Mouse (Mus musculus) kidney, embryonic 14.5 days (tissue): ENCODE data around the gene Gpr162. TPM values are rescaled to one million over a fixed set of nuclear protein-coding genes. Genes with fewer than 3 reads are reported as not detected.
"Not testable (repeated sequence)": the region's sequence is repeated elsewhere in the genome, so short reads cannot be mapped to it uniquely, and the experiment has no call there.

Source experiments
- ATAC-seq: fragments of 200-750 bp; cut with Nextera tagmentation; 2 replicates; pipeline ENCODE4 v1.8.0; 2017; ENCODE audit warnings: moderate number of reproducible peaks, mild to moderate bottlenecking, moderate TSS enrichment, moderate library complexity; ENCODE audit not compliant: low FRiP score, low TSS enrichment
- H3K27ac ChIP-seq: fragments of 300-500 bp; sonication (generic); 2 replicates; pipeline ENCODE4 v1.5.1; 2014; ENCODE audit warnings: low read depth, mild to moderate bottlenecking, low read length, moderate library complexity, mixed read lengths
- H3K27me3 ChIP-seq: fragments of 300-500 bp; sonication (generic); 2 replicates; pipeline ENCODE4 v1.6.1; 2014; ENCODE audit warnings: mild to moderate bottlenecking, low read length; ENCODE audit not compliant: control insufficient read depth, insufficient read depth
- H3K36me3 ChIP-seq: fragments of 300-500 bp; sonication (generic); 2 replicates; pipeline ENCODE4 v1.6.1; 2014; ENCODE audit warnings: low read length, mixed read lengths; ENCODE audit not compliant: control insufficient read depth, insufficient read depth
- H3K4me1 ChIP-seq: fragments of 300-500 bp; sonication (generic); 2 replicates; pipeline ENCODE4 v1.6.1; 2014; ENCODE audit warnings: low read length, mixed read lengths; ENCODE audit not compliant: control insufficient read depth, insufficient read depth
- H3K4me2 ChIP-seq: fragments of 300-500 bp; sonication (generic); replicated peaks from 2 replicates; pipeline ENCODE4 v1.6.1; 2014; ENCODE audit warnings: low read depth, mild to moderate bottlenecking, low read length
- H3K4me3 ChIP-seq: fragments of 300-500 bp; sonication (generic); 2 replicates; pipeline ENCODE4 v1.5.1; 2014; ENCODE audit warnings: mild to moderate bottlenecking, low read length
- H3K9ac ChIP-seq: fragments of 300-500 bp; sonication (generic); 2 replicates; pipeline ENCODE4 v1.6.1; 2014; ENCODE audit warnings: low read depth, mild to moderate bottlenecking, low read length, moderate library complexity
- H3K9me3 ChIP-seq: fragments of 300-500 bp; sonication (generic); 2 replicates; pipeline ENCODE4 v1.6.1; 2016; ENCODE audit warnings: low read length; ENCODE audit not compliant: control insufficient read depth
- WGBS: fragments of 180-500 bp; shearing (Covaris S2); extraction: QIAGEN DNeasy Blood & Tissue Kit; methylation state at CpG from one replicate; pipeline ENCODE4 v1.1.7; 2014; 5-methylcytosine and 5-hydroxymethylcytosine counted together
- polyA plus RNA-seq: library from polyadenylated mRNA; unstranded; fragments of >200 nt; fragmentation: Nextera tagmentation; extraction: Ambion mirVana; gene quantifications from 2 replicates; pipeline ENCODE4 v1.2.1, GENCODE M21; 2014

Gene Gpr162
- polyA plus RNA-seq, 1 experiment from 2014 or later = 0.55 TPM

GRCm38 (mm10) chr6:124903580-124904151 is 39.9 kb upstream of the Gpr162 start:
- no peaks in the 10 kb centered on the region for H3K9me3 ChIP-seq
- peak overlapping the region; percentile 45 for H3K4me3 ChIP-seq
- 0% methylated on average over 23 of the region's 23 CpGs for WGBS

DNA sequence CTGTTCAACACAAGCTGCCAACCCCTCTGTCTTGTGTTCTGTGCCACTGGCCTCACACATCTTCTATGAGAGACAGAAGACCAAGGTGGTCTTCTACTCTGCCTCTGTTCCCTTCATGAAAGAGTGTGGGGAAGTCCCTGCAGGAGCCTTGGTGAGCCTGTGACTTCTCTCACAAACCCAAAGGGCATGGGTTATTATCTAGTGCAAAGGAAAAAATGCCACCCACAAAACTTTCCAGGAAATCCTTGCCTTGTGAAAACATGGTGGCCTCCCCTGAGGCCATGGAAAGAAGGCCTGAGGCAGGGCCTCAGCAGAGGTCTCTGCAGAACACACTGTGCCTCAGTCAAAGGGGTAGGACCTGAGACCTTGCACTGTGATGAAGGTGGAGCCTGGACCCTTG is 38.1 kb upstream of the Gpr162 start:
- Histone ChIP-seq H3K36me3 (no peaks in the 10 kb centered on the region), H3K9me3 (no peaks in the 10 kb centered on the region), H3K4me2 (no peak overlapping the region), H3K27me3 (no peaks in the 10 kb centered on the region), H3K4me3 (no peak overlapping the region), H3K9ac (no peak overlapping the region), H3K4me1 (peaks cover 11% of the 10 kb centered on the region), H3K27ac (no peak overlapping the region)
- no peak for ATAC-seq

More at GRCm38 (mm10) chr6:124903580-124904151, 39.9 kb upstream of the Gpr162 start:
- Histone ChIP-seq H3K4me2 (peak overlapping the region; percentile 72), H3K4me1 (peaks cover 11% of the 10 kb centered on the region), H3K27me3 (no peaks in the 10 kb centered on the region), H3K36me3 (no peaks in the 10 kb centered on the region), H3K27ac (peak overlapping the region; percentile 97), H3K9ac (peak overlapping the region; percentile 66)
- peak; percentile 86 for ATAC-seq

- Histone ChIP-seq H3K4me2 (no peak overlapping the region), H3K9me3 (no peaks in the 10 kb centered on the region), H3K36me3 (no peaks in the 10 kb centered on the region), H3K27me3 (no peaks in the 10 kb centered on the region), H3K27ac (no peak overlapping the region), H3K4me3 (no peak overlapping the region), H3K4me1 (peaks cover 11% of the 10 kb centered on the region), H3K9ac (no peak overlapping the region)
- WGBS = 63% methylated on average over 10 of the region's 10 CpGs
- ATAC-seq = no peak
Observed at GRCm38 (mm10) chr6:124900801-124901480, 37.2 kb upstream of the Gpr162 start.

DNA sequence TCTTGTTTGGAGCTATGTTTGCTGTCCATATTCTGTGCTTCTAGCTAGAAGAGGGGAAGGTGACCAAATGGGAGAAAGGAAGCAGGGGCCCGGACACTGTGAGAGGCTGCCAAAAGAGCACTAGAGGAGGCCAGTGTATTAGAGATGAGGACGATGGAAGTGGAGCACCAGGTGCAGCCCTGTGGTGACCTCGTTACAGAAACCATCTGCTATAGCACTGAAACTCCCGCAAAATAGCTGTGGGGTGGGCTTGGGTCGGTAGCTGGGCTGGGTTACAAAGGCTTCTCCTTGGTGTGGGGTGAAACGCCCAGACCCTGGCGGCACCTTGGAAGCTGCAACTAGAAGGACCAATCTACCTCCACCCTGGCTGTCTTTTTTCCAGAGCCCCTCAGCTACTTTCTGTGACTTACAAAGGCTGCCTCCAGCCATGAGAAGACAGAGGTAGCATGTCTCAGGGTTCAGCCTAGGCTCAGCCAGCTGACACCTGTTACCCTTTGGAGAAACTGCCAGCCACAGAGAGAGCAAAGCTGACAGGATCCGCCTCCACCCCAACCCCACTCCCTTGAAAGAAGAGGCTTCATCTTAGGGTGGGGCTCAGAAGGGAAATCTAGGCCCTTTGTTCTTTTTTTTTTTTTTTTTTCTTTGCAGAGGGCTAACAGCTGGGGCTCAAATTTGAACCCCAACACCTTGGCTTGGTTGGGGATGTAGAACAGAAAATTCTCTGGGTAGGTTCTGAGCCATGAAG is 36.4 kb upstream of the Gpr162 start:
- H3K4me3 ChIP-seq = no peak overlapping the region
- peaks cover 8% of the 10 kb centered on the region for H3K4me1 ChIP-seq
- no peak overlapping the region for H3K9ac ChIP-seq
- H3K36me3 ChIP-seq = no peaks in the 10 kb centered on the region
- H3K4me2 ChIP-seq = no peak overlapping the region
- no peaks in the 10 kb centered on the region for H3K27me3 ChIP-seq
- H3K9me3 ChIP-seq = no peaks in the 10 kb centered on the region
- 62% methylated on average over 8 of the region's 8 CpGs for WGBS
- ATAC-seq = no peak
- H3K27ac ChIP-seq = no peak overlapping the region

DNA sequence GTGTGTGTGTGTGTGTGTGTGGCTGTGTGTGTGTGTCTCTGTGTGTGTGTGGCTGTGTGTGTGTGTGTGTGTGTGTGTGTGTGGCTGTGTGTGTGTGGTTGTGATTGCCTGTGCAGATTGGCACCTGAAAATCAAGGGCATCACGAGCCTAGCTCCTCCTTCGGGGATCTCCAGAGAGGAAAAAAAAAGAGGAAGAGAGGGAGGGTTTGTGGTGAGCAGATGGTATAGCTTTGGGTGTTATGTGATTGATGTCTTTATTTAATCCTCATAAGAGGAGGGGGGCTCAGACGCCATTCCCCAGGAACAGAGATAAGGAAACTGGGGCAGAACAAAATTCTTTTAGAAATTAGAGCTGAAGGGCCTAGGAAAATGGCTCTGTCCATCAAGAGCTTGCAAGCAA is 34.6 kb upstream of the Gpr162 start:
- no peak overlapping the region for H3K4me2 ChIP-seq
- H3K27ac ChIP-seq = no peak overlapping the region
- H3K9me3 ChIP-seq = no peaks in the 10 kb centered on the region
- H3K4me1 ChIP-seq = no peaks in the 10 kb centered on the region
- ATAC-seq = no peak
- H3K27me3 ChIP-seq = no peaks in the 10 kb centered on the region
- 48% methylated on average over 3 of the region's 3 CpGs for WGBS
- no peak overlapping the region for H3K4me3 ChIP-seq
- no peaks in the 10 kb centered on the region for H3K36me3 ChIP-seq
- H3K9ac ChIP-seq = no peak overlapping the region

DNA sequence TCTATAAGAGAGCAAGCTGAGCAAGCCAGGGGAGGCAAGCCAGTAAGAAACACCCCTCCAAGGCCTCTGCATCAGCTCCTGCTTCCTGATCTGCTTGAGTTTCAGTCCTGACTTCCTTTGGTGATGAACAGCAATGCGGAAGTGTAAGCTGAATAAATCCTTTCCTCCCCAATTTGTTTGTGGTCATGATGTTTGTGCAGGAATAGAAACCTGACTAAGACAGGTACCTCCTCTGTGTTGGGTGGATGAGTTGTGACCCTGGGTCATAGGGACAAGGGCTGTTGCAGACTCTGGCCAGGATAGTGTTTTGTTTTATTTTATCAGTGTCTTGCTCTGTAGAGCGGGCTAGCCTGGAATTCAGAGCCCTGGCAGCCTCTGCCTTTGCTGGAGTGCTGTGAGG is 30.3 kb upstream of the Gpr162 start:
- not testable (repeated sequence) for H3K4me2 ChIP-seq, H3K27ac ChIP-seq, H3K27me3 ChIP-seq, H3K9ac ChIP-seq, H3K9me3 ChIP-seq, ATAC-seq, H3K36me3 ChIP-seq, H3K4me1 ChIP-seq, H3K4me3 ChIP-seq
- WGBS = 66% methylated on average over 2 of the region's 2 CpGs

DNA sequence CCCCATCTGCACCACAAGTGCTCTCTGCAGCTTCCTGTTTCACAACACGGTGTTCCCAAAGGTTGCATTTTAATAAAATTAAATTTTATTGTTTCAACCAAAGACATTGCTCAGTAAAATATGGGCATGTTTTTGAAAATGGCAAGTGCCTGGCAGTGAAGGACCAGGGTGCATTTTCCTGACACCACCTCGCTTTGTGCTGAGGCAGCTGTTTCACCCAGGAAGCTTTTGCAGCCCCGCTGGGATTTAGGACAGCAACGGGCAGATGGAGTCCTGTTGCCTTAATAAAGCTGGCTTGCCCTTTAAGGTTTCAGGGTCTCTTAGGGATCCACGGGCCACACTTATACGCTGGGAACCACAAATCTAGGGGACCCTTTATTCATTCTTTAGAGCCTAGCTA is 27.2 kb upstream of the Gpr162 start:
- no peaks in the 10 kb centered on the region for H3K4me1 ChIP-seq
- H3K4me3 ChIP-seq = no peak overlapping the region
- no peak overlapping the region for H3K27ac ChIP-seq
- no peaks in the 10 kb centered on the region for H3K9me3 ChIP-seq
- no peak for ATAC-seq
- WGBS = 62% methylated on average over 6 of the region's 6 CpGs
- no peaks in the 10 kb centered on the region for H3K27me3 ChIP-seq
- H3K36me3 ChIP-seq = no peaks in the 10 kb centered on the region
- no peak overlapping the region for H3K4me2 ChIP-seq
- no peak overlapping the region for H3K9ac ChIP-seq

DNA sequence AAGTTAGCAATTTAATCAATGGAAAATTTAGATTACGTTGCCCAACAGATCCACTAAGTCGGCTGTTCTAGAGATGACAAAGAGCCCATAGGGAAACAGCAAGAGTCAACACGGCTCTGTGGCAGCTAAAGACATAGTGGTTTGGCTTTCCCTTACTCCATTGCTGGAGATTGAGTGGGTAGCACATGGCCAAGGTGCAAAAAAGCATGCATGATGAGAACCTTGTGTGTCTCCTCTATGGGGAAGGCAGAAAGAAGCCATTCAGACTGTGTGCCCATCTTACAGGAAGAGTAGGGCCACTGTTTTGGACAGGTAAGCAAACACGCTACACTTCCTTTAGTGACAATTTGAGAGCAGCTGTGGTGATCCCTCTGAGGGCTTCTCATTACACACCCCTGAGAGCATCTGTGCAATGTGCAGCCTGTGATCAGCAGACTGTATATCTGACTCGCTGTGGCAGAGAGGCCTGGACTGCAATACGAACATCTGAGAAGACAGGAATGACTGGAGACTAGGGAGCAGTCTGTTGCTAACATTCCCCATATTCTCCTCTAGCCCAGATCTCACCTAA is 24.9 kb upstream of the Gpr162 start:
- no peak overlapping the region for H3K4me3 ChIP-seq
- WGBS = 92% methylated on average over 6 of the region's 6 CpGs
- H3K4me1 ChIP-seq = no peaks in the 10 kb centered on the region
- no peaks in the 10 kb centered on the region for H3K9me3 ChIP-seq
- no peak overlapping the region for H3K4me2 ChIP-seq
- no peak overlapping the region for H3K27ac ChIP-seq
- H3K27me3 ChIP-seq = no peaks in the 10 kb centered on the region
- no peak for ATAC-seq
- no peaks in the 10 kb centered on the region for H3K36me3 ChIP-seq
- H3K9ac ChIP-seq = no peak overlapping the region

DNA sequence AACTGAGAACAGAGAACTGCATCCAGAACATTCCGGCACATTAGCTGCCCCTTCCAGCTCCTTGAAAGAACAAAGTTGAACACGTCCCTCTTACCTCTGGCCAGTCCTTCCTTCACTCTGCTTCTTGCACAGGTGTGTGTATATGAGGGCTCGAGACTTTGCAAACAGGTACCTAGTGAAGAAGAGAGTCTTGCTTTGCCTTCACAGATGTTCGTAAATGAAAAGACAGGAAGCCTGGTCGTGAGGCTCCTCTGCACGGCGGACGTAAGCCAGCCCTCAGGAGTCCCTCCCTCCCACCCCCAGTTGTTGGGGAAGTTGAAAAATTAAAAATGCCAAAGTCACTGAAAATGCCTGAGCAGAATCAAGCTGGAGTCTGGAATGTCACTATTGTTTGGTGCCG is 24.2 kb upstream of the Gpr162 start, which contains the start of gene Cd4:
TSS of gene Cd4 (minus strand) at position 236 of the 400 bp plus-strand sequence.
- Histone ChIP-seq H3K9ac (no peak within 1 kb of the TSS), H3K4me2 (no peak within 1 kb of the TSS), H3K4me1 (no peaks in the 10 kb centered on the region), H3K4me3 (no peak within 1 kb of the TSS), H3K27me3 (no peaks in the 10 kb centered on the region), H3K27ac (no peak within 1 kb of the TSS), H3K36me3 (no peaks in the 10 kb centered on the region), H3K9me3 (no peaks in the 10 kb centered on the region)
- no peak for ATAC-seq
- 83% methylated on average over 9 of the region's 9 CpGs for WGBS
